Mouse (Mus musculus) 416B (cell line): ENCODE data around the gene Rexo4.

Experiments
- DNase-seq: peaks from one replicate; pipeline ENCODE4 v3.0.0; 2011; ENCODE audit warnings: low read depth

Gene Rexo4

DNA sequence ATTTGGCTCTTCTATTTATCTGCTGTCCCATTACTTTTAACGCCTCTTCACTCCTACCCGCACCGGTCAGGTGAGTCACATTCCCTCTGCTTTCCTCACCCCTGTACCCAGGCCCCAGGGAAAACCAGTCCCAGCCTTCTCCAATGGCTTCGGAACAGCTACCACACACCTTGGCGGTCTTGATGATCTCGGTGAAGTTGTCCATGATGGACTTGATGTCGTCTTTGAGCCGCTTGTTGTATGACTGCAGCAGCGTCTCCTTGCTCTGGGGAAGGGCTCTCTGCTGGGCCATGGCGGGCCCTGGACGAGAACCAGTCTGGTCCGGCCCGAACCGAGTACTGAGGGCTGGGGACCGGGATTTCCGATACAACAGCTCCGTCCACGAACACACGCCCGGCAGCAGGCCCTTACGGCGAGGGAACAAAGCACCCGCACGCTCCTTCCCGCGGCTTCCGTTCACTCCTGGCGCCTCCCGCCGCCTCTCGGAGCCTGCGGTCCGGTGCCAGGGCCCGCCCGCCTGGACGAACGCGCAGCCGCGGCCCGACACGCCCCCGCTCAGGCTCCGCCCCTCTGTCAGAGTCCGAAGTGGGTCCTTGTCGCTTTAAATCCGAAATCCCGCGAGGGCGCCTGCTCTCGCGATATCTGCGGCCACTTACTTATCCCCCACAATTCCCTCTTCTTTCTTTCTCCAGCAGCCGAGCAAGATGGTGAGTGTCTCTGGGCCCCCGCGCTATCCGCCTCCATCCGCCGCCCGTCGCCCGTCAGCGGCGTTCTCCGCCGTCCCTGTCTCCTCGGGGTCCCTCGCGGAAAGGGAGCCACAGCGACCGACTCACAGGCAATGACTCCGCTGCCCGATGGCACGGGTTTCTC is 53.8 kb downstream of the Rexo4 start, which contains the start of the genes Med22 and Rpl7a:
Med22 (minus strand) TSS at position 554 of the 870 bp plus-strand sequence.
Rpl7a (plus strand) TSS at position 641 of the 870 bp plus-strand sequence.
- peak; percentile 99 for DNase-seq

DNA sequence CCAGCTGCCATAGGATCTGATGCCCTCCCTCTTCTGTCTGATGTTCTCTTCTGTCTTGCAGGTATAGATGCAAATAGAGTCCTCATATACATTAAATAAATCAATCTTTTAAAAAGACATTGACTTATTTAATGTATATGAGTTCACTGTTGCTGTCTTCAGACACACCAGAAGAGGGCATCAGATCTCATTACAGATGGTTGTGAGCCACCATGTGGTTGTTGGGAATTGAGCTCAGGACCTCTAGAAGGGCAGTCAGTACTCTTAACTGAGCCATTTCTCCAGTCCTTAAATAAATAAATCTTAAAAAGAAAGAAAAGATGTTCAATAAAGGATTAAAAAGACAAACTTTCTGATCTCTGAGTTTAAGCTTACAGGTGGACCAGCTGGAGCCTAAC is 54.8 kb downstream of the Rexo4 start:
- no peak for DNase-seq

DNA sequence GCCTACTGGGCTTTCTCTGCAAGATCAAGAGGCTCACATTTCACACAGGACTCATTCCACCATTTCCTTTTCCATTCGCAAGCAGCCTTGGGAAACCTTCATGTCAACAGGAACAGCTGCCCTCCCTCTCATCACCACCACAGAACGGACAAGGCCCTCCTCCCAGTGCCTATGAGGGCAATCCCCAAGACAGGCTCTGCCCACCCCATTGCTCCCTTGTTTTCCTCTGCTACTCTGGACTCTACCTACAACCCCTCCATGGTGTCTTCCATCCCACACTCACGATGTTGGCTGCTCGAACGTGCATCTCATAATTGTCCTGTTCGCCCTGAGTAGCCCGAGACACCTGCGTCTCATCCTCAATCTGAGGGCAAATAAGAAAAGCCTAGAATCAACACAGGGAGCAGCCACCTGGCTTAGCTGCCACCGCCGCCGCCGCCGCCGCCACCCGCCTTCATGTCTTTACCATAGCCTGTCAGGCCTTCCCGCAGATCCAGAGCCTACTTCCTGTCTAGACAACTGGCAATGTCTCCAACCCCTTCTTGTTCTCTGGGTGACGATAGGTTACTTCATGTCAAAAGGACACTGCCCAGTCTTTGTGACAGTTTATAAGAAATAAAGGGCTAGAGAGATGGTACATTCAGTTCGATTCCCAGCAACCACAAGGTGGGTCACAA is 55.3 kb downstream of the Rexo4 start:
- peak; percentile 54 for DNase-seq

DNA sequence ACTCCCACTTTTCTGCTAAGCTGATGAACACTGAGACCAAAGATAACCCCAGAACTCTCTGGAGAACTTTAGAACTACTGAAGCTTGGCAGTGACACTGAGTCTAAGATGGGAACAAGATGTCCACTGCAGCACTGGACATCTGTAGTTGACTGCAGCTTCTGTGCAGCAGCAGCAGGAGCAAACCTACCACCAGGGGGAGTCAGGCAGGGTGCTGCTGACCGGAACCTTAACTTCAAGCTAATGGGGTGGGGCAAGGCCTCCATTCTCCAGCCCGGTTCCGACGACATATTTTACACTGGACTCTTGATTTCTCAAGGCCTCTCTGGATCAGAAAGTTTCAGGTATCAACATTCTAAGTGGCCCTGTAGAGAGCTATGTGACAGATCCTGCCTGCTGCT is 57.1 kb downstream of the Rexo4 start:
- DNase-seq = peak; percentile 68

DNA sequence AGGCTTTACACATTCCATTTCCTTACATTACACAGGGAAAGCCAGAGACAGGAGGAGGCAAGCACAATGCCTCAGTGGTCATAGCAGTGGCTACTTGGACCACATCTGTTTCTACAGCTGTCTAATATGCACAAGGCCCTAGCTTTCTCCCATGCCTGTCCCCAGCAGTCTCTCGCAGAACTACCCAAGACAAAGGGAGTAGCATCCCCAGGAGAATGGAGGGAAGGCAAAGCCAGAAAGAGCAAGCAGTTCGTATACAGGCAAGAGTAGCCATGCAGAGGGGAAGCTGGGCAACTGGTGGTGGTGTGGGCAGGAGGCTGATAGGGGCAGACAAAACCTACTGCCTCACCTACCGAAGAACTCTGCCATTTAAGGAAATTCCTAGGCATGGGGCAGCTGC is 57.8 kb downstream of the Rexo4 start:
- no peak for DNase-seq

DNA sequence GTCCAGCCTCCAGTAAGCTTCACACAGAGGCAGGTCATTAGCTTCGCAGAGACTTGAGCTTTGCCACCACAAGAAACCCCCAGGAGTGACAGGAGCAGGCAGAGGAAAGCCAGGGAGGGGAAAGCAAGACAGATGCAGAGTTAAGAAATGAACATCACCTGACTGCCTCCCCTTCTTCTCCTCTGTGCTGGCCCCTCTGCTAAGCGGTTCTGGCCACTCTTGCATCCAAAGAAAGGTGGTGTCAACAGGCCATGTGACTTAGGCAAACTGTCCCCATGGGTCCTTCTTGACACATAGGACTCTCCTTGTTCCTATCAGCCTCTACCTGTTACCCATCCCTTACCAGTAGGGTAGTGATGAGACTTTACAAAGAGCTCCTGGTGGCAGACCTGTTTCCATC is 58.2 kb downstream of the Rexo4 start:
- no peak for DNase-seq
